Mouse (Mus musculus): ENCODE measurements around the gene Arsa. TPM values are rescaled to one million over a fixed set of nuclear protein-coding genes. Genes with fewer than 3 reads are reported as not detected.
A peak's percentile ranks its signal among the peaks of the same experiment; 100 is the strongest.
"Not testable (repeated sequence)": the region's sequence is repeated elsewhere in the genome, so short reads cannot be mapped to it uniquely, and the experiment has no call there.

The Arsa gene
- total RNA-seq, 2 experiments from 2014 or later = 20.7 to 22.4 TPM

GRCm38 (mm10) chr15:89455642-89456041 is 21.6 kb downstream of the Arsa start:
- no peak for DNase-seq

GRCm38 (mm10) chr15:89454857-89455256 is 22.4 kb downstream of the Arsa start:
- DNase-seq = no peak

GRCm38 (mm10) chr15:89453865-89454478 is 23.3 kb downstream of the Arsa start, which contains the start of gene Mapk8ip2:
Mapk8ip2 (plus strand) TSS chr15:89453913.
- DNase-seq = no peak

GRCm38 (mm10) chr15:89452906-89453864 is 24.0 kb downstream of the Arsa start:
- peak; percentile 79 to 85 for DNase-seq

GRCm38 (mm10) chr15:89442486-89443070 is 34.6 kb downstream of the Arsa start:
- DNase-seq = no peak

- no peak for DNase-seq
Measured at GRCm38 (mm10) chr15:89435878-89436277, 41.3 kb downstream of the Arsa start.

GRCm38 (mm10) chr15:89434136-89434535 is 43.1 kb downstream of the Arsa start:
- no peak for DNase-seq

GRCm38 (mm10) chr15:89432946-89433345 is 44.3 kb downstream of the Arsa start:
- DNase-seq = no peak

GRCm38 (mm10) chr15:89431806-89432205 is 45.4 kb downstream of the Arsa start:
- DNase-seq = no peak

GRCm38 (mm10) chr15:89431271-89431670 is 46.0 kb downstream of the Arsa start:
- DNase-seq = no peak

GRCm38 (mm10) chr15:89430771-89431170 is 46.5 kb downstream of the Arsa start:
- not testable (repeated sequence) for DNase-seq

GRCm38 (mm10) chr15:89430341-89430740 is 46.9 kb downstream of the Arsa start:
- DNase-seq = no peak

- DNase-seq = peak; percentile 94 to 97
Measured at GRCm38 (mm10) chr15:89429352-89430221, 47.6 kb downstream of the Arsa start, which contains the start of the genes C730034F03Rik, Gm44502 and Chkb. C730034F03Rik (plus strand) TSS chr15:89429589. Gm44502 (minus strand) TSS chr15:89429696. Chkb (minus strand) TSS chr15:89429908.

- DNase-seq = no peak
Measured at GRCm38 (mm10) chr15:89428821-89429351, 48.3 kb downstream of the Arsa start.

GRCm38 (mm10) chr15:89428136-89428790 is 49.0 kb downstream of the Arsa start:
- DNase-seq = no peak

GRCm38 (mm10) chr15:89426716-89427115 is 50.5 kb downstream of the Arsa start:
- no peak for DNase-seq

GRCm38 (mm10) chr15:89425711-89426121 is 51.5 kb downstream of the Arsa start, which contains the start of gene Cpt1b:
Cpt1b (minus strand) TSS chr15:89425863.
- DNase-seq = peak in 1 of 2 experiments; percentile 48

GRCm38 (mm10) chr15:89424621-89425020 is 52.6 kb downstream of the Arsa start:
- no peak for DNase-seq

Data from adrenal gland, postnatal 36 days (tissue).